Mouse (Mus musculus) CH12F3 (cell line): ENCODE results near the gene Psmd4.
"Not testable (repeated sequence)": the region's sequence is repeated elsewhere in the genome, so short reads cannot be mapped to it uniquely, and the experiment has no call there.

Experiments used
- in situ Hi-C: fragments of 300-500 bp; cut with MboI; formaldehyde crosslinking; loops from 2 replicates; pipeline ENCODE4 v1.14.3; 2020; ENCODE audit warnings: low sequenced_read_pairs

Gene Psmd4

DNA sequence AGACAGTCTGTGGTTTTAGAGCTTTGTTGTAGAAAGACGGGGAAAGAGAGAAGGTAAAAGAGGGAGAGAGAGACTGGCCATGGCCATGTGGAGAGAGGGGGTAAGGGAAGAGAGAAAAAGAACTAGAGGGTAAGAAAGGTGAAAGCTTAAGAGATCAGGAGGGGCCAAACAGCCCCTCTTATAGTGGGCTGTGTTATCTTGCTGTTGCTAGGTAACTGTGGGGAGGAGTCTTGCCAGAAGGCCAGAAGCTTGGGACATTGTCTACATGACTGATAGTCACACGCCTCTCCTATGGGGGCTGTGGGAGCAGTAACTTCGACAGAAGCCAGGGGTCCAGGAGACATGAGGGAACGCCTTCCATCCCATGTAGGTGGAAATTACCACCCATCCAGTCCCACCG lies 17.2 kb downstream of the Psmd4 start:
- in situ Hi-C loops = no loop called here

DNA sequence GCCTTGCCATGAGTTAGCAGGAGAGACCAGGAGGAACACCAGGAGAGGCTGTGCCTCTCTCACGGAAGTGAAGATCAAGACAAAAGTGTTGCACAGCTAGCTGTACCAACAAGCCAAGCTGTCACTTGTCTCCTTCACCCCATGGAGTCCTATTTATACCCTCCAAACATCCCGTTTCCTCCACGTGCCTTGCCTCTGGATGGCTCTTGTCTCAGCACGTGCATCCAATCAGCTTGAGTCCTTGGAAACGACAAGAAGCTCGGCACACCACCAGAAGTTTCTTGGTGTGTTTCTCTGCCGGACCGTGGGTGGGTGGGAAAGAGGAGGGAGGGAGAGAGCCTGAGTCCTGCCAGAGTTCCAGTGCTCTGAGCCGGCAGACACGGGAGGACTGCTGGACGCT lies 17.9 kb downstream of the Psmd4 start:
- in situ Hi-C loops = no loop called here

DNA sequence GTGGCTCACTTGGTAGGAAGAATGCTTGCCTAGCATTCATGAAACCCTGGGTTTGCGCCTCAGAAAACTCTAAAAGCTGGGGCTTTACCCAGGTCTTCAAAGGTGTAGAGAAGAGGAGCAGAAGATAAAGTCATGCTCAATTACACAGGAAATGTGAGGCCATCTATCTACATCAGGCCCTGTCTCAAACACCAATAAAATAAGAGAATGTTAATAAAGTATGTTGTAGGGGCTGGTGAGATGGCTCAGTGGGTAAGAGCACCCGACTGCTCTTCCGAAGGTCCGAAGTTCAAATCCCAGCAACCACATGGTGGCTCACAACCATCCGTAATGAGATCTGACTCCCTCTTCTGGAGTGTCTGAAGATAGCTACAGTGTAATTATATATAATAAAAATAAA lies 21.5 kb downstream of the Psmd4 start:
- in situ Hi-C loops = not testable (repeated sequence)

DNA sequence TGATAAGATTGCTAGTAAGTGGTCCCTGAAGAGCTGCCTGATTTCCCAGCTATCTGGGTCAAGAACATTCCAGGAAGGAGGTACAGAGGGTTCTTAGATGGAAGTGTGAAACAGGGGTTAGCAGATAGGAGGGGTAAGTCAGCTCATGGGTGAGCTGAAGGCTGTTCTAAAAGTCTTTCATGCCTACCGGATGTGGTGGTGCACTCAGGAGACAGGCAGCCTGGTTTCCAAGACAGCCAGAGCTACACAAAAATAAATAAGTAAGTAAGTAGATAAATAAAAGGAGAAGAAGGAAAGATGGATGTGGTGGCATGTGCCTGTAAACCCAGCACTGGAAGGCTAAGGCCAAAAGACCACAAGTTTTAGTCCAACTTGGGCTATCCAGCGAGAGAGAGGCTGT lies 23.7 kb downstream of the Psmd4 start:
- in situ Hi-C loops = no loop called here

DNA sequence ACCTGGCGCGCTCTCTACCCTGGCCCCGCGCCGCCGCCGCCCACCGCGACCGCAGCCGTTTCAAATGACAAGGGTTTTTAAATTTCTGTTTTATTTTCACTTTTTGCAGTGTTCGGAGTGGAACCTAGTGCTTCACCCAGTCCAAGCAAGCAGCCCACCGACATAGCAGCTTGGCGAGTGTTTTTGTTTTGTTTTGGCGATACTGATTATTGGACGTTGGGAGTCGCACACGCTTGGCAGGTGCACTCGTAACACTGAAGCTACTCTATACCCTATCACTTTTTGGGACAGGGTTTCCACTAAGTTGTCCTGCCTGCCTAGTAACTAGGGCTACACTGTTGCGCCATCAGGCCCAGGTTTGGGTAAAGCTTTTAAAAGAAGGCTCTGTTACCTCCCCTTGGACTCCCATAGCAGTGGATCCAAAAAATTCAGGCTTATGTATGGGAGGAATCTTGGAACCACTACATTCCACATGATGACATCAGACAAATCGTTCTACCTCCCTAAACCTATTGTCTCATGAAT lies 25.8 kb downstream of the Psmd4 start:
- in situ Hi-C loops = no loop called here

DNA sequence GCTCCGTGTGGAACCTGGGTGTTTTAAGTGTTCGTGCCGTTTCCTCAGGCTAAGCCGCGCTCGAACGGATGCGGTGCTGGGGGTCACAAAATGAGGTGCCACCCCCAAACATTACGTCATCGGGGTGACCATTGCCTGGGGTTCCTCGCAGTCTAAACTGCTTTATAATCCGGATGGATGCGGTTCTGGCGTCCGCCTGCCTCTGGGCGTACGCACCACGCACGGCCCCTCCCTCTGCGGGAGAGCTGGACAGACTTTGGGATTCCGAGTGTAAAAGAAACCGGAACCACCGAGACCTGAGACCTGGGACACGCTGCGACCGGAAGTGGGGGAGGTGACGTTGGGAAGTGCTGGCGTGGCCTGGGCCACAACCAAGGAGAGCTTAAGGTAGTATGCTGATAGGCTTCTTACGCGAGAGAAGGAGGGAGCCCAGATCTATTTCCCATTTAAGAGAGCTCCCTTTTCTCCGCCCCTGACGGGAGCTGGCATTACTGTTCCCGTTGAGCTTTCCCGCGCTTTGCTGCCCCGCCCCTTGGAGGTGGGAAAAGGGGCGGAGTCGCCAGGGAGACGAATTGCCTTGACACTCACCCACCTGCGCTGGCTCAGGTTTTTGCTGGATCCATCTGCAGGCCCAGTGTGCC lies 26.4 kb downstream of the Psmd4 start:
- in situ Hi-C loops = no loop called here

DNA sequence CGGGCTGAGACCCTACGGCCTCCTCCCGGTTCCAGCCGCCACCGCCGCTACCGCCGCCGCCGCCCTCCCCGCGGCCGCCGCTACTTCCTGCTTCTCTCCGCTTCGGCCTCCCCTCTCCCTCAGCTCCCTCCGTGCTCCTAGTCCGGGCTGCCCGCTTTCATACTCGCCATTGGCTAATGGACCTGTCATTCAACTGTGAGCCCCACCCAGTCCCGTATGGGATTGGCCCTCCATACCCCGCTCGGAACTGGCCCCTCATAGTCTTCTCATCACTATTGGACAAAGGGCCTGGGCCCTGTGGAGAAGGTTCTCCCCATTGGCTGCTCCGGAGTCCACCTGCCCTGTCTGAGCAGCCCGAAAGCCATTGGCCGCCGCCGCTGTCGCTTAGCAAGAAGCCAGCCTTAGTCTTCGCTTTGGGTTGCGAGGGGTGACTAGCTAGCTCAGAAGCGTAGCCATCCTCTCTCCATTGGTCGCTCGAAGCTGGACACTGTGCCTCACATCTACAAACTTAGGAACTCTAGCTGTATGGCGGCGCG lies 27.0 kb downstream of the Psmd4 start, which contains the start of gene Zfp687:
Gene Zfp687, minus strand, starts transcription at position 112 of the 536 bp plus-strand sequence.
- in situ Hi-C loops = no loop called here

DNA sequence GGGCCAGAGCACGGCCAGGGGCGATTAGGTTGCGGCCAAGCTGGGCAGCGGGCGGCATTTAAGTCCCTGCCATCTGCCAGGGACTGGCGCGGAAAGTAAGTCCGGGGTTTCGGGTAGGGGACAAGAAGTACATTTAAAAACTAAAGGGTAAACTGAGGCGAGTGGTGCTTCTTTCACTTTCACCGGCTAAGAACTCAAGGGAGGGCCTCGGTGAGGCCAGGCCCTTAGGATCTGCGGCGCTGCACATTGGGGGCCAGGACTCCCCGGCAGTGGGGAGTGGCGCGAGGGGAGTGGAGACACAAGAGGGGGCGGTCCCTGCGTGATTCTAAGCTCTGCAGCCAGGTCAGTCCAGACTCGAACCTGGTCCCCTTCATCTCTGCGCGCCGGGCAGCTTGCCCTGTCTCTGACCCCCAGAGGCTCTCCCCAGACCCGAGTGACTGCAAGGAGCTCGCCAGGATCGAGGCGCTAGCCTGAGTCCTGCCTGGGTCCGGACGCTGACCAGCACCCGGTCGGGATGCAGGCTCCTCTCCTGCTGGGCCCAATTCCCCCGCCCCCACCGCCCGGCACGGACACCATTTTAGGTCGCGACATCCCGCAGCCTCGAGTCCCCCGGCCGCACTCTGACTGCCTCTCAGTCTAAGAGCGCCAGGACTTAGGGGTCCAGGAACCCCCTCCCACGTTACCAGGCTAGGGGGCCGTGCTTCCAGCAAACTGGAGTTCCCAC lies 27.8 kb downstream of the Psmd4 start:
- in situ Hi-C loops = no loop called here

DNA sequence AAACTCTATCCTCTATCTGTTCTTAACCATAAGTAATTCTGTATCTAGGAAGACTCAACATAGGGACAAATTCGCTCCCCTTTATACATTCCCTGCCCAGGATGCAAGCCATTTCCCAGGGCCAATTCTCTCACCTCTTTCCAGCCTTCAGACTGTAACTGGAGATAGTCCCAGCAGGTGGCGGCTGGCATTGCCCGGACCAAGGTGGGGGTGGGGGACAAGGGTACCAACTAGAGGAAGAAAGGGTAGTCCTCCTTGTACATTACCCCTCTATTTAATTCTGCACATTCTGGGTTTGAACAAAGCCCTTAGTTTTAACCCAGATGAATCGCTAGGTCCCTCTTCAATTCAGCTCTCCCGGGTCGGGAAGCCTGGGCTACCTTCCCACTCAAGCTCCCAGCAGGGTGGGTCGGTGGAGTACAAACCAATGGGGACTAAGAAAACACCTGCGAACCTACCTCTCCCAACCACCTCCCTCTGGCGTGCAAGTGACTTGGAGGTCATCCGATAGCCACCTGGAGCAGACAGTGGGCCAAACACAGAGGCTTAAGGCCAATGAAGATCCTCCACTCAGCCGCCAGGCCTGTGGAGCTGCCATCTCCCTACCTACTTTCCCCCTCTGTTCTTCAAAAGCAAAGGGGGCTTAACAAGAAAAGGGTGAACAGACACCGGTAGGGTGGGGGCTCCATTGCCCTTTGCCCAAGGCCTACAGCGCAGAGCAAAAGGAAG lies 28.6 kb downstream of the Psmd4 start:
- in situ Hi-C loops = no loop called here

DNA sequence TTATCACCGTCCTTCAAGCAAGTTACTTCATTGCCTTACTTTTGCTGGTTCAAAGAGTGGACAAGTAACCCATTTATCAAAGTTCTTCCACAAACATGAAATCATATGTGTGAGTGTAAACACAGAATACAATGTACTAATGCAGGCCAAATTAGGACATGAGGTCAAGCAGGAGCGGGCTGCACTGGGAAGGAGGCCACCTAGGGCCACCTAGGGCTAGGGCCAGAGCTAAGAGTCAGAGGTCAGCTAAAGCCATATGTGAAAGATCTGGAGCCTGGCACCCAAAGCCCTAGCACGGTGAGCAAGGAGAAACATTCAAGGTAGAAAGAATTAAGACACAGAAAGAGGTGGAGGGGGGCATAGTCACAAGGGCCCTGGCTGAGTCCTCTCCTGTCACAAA lies 29.4 kb downstream of the Psmd4 start:
- in situ Hi-C loops = no loop called here

DNA sequence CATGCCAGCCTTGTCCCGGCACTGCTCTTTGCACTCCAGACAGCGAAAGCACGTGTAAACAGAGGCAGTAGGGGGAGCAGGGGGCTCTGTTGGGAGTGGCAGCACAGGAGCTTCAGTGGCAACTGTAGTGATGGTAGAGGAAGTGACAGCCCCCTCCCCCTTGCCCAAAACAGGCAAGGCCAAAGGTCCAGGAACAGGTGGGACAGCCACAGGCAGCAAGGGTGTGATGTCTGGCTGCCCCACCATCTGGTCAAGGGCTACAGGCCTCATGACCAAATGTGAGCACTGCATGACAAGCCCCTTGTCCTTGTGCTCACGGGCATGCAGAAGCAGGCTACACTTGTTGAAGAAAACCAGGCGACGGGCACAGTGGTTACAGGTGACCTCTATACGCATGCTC lies 32.0 kb downstream of the Psmd4 start:
- in situ Hi-C loops = no loop called here

DNA sequence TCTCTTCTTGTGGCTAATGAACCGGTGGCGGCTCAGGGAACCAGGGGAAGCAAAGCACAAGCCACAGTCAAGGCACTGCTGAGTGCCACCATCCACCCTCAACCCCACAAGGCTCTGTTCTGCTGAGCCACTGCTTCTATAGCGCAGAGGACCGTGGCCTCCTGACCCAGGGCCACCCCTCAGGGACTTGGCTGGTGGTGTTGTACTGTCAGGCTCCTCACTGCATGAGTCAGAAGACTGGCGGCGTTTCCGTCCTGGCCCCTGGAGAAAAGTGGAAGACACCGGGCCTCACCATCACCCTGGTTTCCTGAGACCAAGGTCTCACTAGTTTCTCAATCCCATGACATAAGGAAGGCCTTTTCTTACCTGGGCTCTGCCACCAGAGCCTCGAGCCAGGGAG lies 34.7 kb downstream of the Psmd4 start:
- in situ Hi-C loops = no loop called here

DNA sequence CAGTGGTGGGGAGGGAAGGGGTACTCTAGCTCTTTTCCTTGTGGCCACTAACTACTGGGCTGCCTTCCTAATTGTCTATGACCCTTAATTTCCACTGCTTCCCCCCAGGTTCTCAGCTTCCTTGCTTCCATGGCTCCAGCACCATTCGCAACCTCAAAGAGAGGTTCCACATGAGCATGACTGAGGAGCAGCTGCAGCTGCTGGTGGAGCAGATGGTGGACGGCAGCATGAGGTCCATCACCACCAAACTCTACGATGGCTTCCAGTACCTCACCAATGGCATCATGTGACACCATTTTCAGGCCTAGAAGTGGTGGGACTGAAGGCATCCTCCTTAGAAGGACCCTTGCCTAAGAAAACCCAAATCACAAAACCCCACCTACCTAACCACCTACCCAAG lies 36.8 kb downstream of the Psmd4 start:
- in situ Hi-C loops = no loop called here

DNA sequence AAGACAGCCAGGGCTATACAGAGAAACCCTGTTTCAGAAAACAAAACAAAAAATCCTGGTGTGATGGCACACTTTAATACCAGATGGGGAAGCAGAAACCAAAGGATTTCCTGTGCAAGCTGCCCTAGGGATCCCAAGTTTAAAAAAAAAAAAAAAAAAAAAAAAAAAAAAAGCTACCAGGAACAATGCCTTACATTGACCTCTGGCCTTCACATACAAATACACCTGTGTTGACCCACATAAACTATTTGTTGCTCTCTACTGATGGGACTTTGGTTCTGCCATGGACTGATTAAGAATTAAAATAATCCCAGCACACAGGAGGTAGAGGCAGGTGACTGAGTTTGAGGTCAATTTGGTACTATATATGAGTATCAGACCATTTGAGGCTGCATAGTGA lies 39.1 kb downstream of the Psmd4 start:
- in situ Hi-C loops = no loop called here

DNA sequence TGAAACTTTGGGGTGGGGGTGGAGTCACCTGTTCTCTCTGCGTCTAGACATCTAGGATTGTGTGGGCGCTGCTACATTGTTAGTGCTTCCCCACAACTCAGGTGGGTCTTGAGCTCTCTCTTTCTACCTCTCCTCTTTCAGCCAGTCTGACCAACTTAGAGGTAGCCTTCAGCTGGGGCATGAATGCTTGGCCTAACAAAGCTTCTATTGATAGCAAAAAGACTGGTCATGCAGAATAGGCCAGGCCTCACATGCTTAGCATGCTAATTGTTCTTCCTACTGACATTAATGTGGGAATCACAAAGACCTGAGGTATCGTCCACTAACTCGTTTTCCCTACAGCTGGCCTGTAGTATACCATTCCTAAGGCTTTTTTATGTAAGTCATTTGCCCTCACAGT lies 39.8 kb downstream of the Psmd4 start:
- in situ Hi-C loops = no loop called here

DNA sequence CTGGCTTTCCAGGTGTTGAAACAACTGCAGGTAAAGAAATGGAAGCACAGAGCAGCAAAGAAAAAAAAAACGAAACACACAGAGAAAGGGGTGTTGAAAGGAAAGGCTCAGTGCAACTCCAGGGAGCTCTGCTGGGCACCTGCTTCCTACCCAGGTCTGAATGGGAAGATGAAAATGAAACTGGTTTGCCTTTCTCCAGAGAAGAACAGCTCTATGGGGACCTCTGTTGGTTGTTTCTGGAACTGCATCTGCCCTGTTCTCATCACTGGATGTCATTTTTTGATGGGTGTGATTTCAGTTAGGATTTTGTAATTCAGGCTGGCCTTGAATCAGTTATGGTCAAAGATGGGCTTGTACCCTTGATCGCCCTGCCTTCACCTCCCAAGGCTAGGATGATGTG lies 45.5 kb downstream of the Psmd4 start:
- in situ Hi-C loops = no loop called here

DNA sequence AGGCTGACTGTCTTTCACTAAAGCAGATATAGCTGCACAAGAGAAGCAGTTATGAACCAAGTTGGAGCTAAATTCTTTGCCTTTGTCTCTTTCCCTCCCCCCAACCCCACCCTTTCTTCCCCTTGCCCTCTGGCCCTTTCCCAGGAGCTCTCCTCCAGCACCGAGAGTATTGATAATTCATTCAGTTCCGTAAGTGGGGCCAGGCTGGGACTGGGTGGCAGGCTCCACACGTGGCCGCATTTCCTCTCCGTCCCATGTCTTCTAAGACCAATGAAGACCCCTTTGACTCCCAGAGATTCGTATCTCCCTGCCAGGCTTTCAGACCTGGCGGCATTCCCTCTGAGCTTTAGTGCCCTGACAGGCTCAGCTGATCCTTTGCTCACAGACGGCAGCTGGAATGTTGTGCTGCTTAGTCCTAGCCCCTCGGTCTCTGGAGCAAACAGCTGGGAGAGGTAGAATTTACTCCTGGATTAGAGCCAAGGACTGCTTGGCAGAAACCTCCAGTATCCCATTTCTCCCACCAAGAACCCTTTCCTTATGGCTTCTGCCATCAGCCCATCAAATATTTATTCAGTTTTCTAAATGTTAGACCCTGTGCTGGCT lies 53.2 kb downstream of the Psmd4 start:
- in situ Hi-C loops = no loop called here

DNA sequence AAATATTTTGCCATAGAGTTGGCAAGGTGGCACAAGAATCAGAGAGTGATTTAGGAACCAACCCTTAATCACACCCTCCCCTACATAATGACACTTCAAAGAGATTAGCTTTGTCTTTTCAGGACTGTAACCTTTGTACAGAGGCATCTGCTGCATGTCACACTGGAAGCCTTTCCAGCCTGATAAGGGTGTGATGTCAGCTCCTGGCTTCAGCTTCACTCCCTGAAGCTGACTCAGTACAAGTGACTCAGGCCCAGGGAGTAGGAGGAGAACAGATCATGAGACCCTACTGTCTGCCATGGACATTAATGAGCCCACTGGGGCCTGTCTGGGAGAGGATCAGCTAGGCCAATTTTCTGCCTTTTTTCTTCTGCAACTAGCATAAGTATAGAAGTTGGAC lies 54.8 kb downstream of the Psmd4 start:
- in situ Hi-C loops = no loop called here

DNA sequence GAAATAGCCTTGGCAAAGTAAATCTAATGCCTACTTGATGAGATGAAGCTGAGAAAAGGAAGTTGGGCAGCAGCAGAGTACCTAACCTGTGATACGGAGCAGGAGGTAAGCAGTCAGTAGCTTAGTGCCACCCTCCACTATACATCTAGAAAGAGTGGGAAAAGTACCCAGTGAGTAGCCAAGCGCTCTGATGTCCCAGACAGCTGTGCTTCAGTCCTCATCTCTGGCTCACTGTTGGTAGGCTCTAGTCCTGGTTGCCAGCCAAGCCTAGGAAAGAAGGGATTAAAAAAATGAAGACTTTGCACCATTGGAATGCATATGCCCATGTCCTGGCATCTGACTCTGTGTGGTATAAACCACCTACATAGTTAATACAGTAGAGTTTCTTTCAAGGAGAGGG lies 56.9 kb downstream of the Psmd4 start:
- in situ Hi-C loops = no loop called here

DNA sequence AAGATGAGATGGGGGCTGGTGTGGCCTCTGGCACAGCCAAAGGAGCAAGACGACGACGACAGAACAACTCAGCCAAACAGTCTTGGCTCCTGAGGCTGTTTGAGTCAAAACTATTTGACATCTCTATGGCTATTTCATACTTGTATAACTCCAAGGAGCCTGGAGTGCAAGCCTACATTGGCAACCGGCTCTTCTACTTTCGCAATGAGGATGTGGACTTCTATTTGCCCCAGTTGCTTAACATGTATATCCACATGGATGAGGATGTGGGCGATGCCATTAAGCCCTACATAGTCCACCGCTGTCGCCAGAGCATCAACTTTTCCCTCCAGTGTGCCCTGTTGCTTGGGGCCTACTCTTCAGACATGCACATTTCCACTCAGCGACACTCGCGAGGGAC lies 58.1 kb downstream of the Psmd4 start:
- in situ Hi-C loops = no loop called here
